In the genomic region with DNA sequence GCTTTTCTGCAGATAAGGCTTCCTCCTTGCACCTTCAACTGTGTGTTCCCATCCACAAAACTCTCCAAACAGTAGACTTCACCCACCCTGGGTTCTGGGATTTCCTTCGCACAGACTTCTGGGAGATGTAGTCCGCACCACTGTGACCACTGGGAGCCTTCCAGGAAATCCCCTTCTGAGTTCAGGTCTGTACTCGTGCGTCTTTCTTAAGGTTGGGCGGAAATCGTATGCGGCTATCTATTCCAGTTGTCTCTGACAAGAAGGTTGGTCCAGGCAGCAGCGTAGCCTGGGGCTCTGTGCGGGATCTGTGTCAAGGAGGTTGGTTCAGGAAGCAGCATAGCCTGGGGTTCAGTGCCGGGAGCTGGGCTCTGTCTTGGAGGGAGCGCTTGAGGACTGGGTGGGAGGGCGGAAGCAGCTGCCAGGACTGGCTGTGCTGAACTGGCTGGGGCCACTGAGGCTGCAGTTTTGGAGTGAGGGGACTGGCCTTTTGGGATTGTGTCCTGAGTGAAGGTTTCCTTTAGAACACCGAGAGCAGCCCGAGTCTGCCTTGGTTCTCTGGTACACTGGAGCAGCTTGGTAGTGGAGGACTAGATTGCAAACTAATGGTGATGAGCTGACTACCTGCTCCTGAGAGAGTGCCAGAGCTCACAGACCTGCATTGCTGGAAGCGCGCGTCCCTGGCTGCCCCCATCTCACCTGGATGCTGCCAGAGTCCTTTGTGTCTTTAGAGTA, we compare ENCODE assay signal across 8 mouse cellular contexts. TPM values are rescaled to one million over a fixed set of nuclear protein-coding genes. Genes with fewer than 3 reads are reported as not detected.
DNase-seq lines count a peak whose midpoint lies in the region; ATAC-seq and TF ChIP-seq lines count a peak whose summit lies in the region.
"Not testable (repeated sequence)": the region's sequence is repeated elsewhere in the genome, so short reads cannot be mapped to it uniquely, and the experiment has no call there.

TSS of gene Rsl1 (plus strand) at position 192 of the 732 bp plus-strand sequence.

- not testable (repeated sequence) for TF ChIP-seq POLR2A in olfactory bulb, adult 2 months (IDR thresholded peaks at IDR 0.05; ENCODE audit: insufficient read depth, low read depth, low read length)

- under 1% methylated on average over 17 of the region's 17 CpGs for WGBS in lung, embryonic 15.5 days
- WGBS in olfactory bulb, adult 2 months: under 1% methylated on average over 17 of the region's 17 CpGs

- H3K4me3 ChIP-seq in G1E (ENCODE audit: low read depth, low read length): peak within 1 kb of the TSS; percentile 70
- peak within 1 kb of the TSS; percentile 69 for H3K4me3 ChIP-seq in lung, embryonic 15.5 days
- peak within 1 kb of the TSS; percentile 99 for H3K4me3 ChIP-seq in olfactory bulb, adult 2 months (ENCODE audit: insufficient read depth, low read depth, low read length)

- not testable (repeated sequence) for H3K9me3 ChIP-seq in G1E (replicated peaks); lung, embryonic 15.5 days

- H3K27ac ChIP-seq in lung, embryonic 15.5 days: peak within 1 kb of the TSS; percentile 72
- peak within 1 kb of the TSS; percentile 21; the same call in 1 of the 2 replicates for H3K27ac ChIP-seq in olfactory bulb, adult 2 months (ENCODE audit: insufficient read depth, low read depth, low read length)

- peak; percentile 13 for DNase-seq in G1E (ENCODE audit: low spot score)
- DNase-seq in cerebellum, adult 8-10 months: peak; percentile 56
- peak; percentile 61 for DNase-seq in layer of hippocampus, adult 9-10 months (ENCODE audit: low spot score)
- DNase-seq in thymus, adult 18-20 months: peak; percentile 61 to 68

- H3K4me2 ChIP-seq in lung, embryonic 15.5 days: peak within 1 kb of the TSS; percentile 62

- peak within 1 kb of the TSS; percentile 50 for H3K9ac ChIP-seq in lung, embryonic 15.5 days

- not testable (repeated sequence) for H3K27me3 ChIP-seq in G1E (ENCODE audit: insufficient read depth, low read length); lung, embryonic 15.5 days

- not testable (repeated sequence) for H3K36me3 ChIP-seq in G1E (replicated peaks); lung, embryonic 15.5 days

- not testable (repeated sequence) for H3K4me1 ChIP-seq in G1E (ENCODE audit: insufficient read depth, low read depth, low read length); lung, embryonic 15.5 days; olfactory bulb, adult 2 months (ENCODE audit: control insufficient read depth, insufficient read depth, low read length)

- not testable (repeated sequence) for TF ChIP-seq CTCF in G1E (IDR thresholded peaks at IDR 0.05; ENCODE audit: low read depth, low read length); olfactory bulb, adult 2 months (IDR thresholded peaks at IDR 0.05; ENCODE audit: insufficient read depth, low read depth, low read length)

- peak; percentile 97 for ATAC-seq in G1E (ENCODE audit: extremely low read depth, insufficient number of reproducible peaks, low FRiP score, poor library complexity, severe bottlenecking)
- ATAC-seq in frontal cortex, adult (ENCODE audit: low TSS enrichment): peak; percentile 99
- peak; percentile 97 to 99 for ATAC-seq in hematopoietic stem cell, adult 5-6 weeks (replicated peaks in 1 of 2; ENCODE audit: insufficient read depth in 1 of 2, low FRiP score in 2 of 2, low TSS enrichment in 1 of 2, low read depth in 1 of 2, poor library complexity in 2 of 2, severe bottlenecking in 2 of 2)
- peak; percentile 99 for ATAC-seq in lung, embryonic 15.5 days (ENCODE audit: borderline replicate concordance, extremely low read depth, low FRiP score, low TSS enrichment)

RNA-seq across cellular contexts. Expression of gene Rsl1, which starts in this region (rescaled TPM):
- total RNA-seq in G1E (2014; fragmentation: Nextera tagmentation) (16.3 and 16.4 TPM in 2 replicates), G1E (2017) (10.2 and 10.8 TPM in 2 replicates)
- polyA plus RNA-seq in G1E (2012): 0.25 and 0.29 TPM in 2 replicates
- total RNA-seq in hematopoietic stem cell, adult 5-6 weeks (2017): 10.2 and 13.9 TPM in 2 replicates
- 9.0 and 9.1 TPM in 2 replicates for polyA plus RNA-seq in lung, embryonic 15.5 days (2015; fragmentation: Nextera tagmentation; extraction: Ambion mirVana)
- not detected in 2 replicates for polyA plus RNA-seq in olfactory bulb, adult 2 months (2012; ENCODE audit: insufficient read depth, insufficient read length, low replicate concordance, missing spikeins)

Comparison
In these comparisons a context has a peak if more than half of its experiments do, and no peak if none do; other contexts are left out.
1. Peak in every context shown above with its lines: DNase-seq, ATAC-seq, H3K4me3 ChIP-seq and H3K27ac ChIP-seq.
2. DNase-seq: peak in every context shown above with its lines; median percentile 64 in thymus, adult 18-20 months; 61 in layer of hippocampus, adult 9-10 months; 56 in cerebellum, adult 8-10 months; 13 in G1E.